Mouse (Mus musculus) urinary bladder, adult 18-20 months (tissue): Measurements from ENCODE around the gene Jmjd1c.

Source experiments
- DNase-seq, 2 experiments: peaks; one replicate each; pipeline ENCODE4 v3.0.0; 2022; ENCODE audit warnings: low spot score in 2 of 2, mixed read lengths in 2 of 2

The Jmjd1c gene

DNA sequence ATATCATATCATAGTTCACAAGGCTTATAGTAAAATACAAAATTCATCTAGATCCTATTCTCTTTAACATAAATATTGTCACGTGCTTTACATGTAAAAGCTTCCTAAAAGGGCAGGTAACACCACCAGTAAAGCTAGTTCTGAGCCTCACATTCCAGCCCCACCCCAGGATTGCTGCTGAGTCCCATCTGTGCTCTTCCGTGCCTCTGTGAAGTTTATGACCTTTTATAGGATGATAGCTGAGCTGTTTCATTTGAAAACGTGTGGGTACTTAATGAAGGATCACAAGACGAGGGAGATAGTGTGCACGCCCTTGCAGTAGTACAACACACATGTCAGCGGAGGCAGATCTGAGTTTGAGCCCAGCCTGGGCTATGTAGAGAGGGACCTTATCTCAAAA, 134.5 kb downstream of the Jmjd1c start:
- no peak for DNase-seq

DNA sequence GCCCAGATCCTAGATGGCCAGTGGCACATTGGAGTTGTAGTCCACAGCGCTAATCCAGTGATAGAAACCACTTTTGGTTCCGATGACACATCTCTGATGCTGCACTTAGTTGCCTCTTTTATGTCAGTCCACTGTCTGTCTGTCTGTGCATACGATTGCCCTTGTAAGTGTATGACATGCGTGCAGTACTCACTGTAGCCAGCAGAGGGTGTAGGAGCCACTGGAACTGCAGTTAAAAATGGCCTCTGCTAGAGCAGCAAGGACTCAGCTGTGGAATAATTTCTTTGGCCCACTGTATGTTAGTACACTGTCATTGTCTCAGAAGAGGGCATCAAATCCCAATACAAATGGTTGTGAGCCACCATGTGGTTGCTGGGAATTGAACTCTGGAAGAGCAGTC, 151.2 kb downstream of the Jmjd1c start:
- no peak for DNase-seq

GRCm38 (mm10) chr10:67249486-67249885, 153.6 kb downstream of the Jmjd1c start:
- no peak for DNase-seq

GRCm38 (mm10) chr10:67250846-67251245, 154.9 kb downstream of the Jmjd1c start:
- no peak for DNase-seq

DNA sequence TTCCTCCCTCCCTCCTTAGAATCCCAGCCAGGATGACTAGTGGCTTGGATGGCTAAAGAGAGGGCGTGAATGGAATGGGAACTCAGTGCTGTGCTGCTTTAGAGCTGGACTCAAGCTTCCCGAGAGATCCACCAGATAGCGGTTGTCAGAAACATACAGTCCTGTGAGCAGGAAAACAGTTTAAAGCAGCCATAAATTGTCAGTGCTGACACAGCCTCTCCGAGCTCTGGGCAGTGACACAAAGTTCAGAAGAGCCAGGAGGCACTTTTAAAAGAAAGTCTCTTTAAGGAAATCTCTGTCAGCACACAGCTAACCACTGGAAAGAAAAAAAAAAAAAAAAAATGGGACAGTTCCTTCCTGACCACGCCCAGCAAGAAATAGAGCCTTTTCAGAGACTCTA, 156.4 kb downstream of the Jmjd1c start:
- DNase-seq = peak in 1 of 2 experiments; percentile 9

DNA sequence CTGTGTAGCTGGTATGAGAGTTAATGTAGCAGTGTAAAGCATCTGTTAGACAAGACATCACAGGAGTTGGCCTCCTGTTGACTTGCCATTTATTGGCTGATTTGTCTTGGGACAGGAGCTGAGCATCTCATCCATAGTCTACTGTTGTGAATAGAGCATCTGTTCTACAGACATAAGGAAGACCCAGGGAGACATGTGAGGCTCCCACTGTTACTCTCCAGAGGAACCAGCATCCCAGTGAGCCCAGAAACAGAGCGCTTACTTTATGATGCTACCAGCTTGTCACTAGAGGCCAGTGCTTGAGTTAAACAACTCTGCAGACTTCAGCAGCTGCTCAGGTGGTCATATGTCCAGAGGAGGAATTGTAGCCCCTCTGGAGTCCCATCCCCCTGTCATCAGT, 157.2 kb downstream of the Jmjd1c start:
- DNase-seq = no peak

DNA sequence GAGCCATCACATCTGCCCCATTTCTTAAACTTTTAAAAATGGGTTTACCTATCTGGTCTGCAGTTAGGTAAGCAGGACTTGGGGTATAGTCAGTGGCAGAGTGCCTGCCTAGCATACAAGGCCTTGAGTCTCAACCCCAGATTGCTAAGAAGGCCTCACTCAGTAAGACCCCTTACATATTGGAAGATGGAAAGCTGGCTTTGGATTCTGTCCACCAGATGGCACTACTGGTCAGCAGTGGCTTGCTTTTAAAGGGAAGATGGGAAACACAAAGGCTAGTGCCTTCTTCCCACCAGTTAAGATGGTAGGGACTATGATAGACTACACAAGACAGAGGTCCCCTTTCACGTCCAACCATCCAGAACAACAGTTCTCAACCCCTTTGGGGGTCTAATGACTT, 168.9 kb downstream of the Jmjd1c start:
- DNase-seq = no peak

DNA sequence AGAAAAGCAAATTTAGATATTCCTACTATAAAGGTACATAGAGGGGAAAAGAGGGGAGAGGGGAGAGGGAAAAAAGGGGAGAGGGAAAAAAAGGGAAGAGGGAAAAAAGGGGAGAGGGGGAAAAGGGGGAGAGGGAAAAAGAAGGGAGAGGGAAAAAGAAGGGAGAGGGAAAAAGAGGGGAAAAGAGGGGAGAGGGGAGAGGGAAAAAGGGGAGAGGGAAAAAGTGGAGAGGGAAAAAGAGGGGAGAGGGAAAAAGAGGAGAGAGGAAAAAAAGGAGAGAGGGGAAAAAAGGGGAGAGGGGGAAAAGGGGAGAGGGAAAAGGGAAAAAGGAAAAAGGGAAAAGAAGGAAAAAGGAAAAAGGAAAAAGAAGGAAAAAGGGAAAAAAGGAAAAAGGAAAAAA, 180.0 kb downstream of the Jmjd1c start:
- DNase-seq = no peak

DNA sequence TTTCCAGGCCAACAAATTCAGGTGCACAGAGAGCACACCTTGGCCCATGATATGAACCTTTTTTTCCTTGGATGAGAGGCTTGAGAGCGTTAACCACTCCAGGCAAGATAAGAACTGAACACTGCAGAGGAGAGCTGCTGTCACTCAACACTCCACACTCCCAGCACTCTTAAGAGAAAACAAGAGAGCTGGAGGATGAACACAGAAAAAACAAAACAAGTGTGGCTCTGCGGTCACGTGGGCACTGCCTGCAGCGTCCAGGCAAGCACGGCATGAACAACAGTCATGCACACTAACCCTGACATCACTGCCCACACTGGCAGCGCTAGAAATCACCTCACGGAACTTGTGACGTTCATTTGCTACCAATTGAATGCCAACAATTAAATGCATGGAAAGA, 185.9 kb downstream of the Jmjd1c start:
- DNase-seq = no peak

- no peak for DNase-seq
Observed at GRCm38 (mm10) chr10:67282531-67282930, 186.6 kb downstream of the Jmjd1c start.

- no peak for DNase-seq
Observed at GRCm38 (mm10) chr10:67283516-67283915, 187.6 kb downstream of the Jmjd1c start.

DNA sequence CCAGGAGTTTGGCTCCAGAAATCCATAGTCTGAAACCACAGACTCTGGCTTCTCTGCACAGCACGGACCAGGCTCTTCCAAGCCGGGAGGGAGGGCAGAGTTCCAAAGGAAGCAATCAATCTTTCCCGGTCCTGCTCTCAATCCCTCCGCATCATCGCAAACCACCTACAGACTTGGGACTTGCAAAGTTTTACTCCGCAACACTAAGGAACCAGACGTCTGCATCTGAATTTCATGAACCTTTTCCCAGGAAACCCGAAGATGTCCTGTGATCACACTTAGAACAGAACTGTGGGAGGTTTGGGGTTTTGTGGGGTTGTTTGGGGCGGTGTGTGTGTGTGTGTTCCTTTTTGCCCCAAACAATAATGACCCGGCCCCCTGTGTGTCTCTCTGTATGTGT, 188.4 kb downstream of the Jmjd1c start:
- DNase-seq = no peak

- DNase-seq = peak in 1 of 2 experiments; percentile 49
Observed at GRCm38 (mm10) chr10:67284761-67285175, 188.8 kb downstream of the Jmjd1c start.

GRCm38 (mm10) chr10:67285176-67285814, 189.4 kb downstream of the Jmjd1c start, which contains the start of gene Nrbf2:
Gene Nrbf2 (minus strand): TSS chr10:67285305.
- peak; percentile 47 to 74 for DNase-seq

DNA sequence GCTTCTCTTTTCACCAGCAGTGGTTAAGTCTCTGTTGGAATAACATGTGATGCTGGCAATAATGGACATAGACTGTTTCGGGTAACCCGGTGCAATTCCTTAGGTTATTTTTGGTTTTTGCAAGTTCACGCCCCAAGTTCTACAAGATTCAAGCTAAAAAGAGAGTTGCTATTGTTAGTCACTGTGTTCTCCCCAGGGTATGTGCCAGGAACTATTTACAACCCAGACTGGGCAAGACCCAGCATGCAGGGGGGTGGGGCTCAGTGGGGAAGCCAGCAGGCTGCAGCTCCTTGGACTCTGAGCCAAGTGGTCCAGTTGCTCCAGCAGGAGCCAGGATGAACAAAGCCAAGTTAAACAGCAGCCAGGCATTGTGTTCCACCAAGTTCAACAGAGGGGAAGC, 192.0 kb downstream of the Jmjd1c start:
- DNase-seq = peak; percentile 77 to 84

DNA sequence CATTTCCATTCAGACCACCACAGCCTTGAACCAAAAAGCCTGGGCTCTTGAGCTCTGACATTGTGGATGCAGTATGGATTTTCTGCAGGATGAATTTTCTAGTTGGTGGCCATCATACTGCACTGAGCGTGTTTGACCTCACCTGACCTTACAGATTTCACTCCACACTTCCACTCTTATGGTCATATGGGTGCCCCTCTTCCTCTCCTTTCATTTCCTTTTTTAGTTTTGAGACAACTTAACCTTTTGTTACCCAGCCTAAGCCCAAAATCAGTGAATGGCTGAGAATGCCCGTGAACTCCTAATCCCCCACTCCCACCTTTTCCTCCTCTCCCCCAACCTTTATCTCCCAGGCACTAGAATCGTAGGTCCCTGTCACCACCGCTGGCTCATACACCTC, 194.7 kb downstream of the Jmjd1c start:
- no peak for DNase-seq

DNA sequence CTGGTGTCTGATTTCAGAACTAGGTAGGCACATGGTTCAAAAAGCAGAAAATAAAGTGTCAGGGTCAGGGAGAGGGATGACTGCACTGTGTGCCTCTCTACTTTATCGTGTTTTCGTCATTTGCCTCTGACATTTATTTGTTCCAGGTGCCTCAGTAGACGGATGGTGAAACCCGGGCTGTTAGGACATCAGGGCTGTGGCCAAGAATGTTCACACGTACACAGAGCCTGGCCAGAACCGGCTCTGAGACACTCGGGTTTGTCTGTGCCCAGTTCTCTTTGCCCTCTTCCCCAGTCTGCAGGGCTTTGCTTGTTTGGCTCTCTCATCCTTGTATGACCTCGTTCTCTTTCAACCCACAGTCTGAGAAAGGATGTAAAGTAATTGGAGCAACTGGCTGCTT, 195.2 kb downstream of the Jmjd1c start:
- peak in 1 of 2 experiments; percentile 27 for DNase-seq

- no peak for DNase-seq
Observed at GRCm38 (mm10) chr10:67295331-67295730, 199.4 kb downstream of the Jmjd1c start.

- no peak for DNase-seq
Observed at GRCm38 (mm10) chr10:67295938-67296466, 200.1 kb downstream of the Jmjd1c start.

DNA sequence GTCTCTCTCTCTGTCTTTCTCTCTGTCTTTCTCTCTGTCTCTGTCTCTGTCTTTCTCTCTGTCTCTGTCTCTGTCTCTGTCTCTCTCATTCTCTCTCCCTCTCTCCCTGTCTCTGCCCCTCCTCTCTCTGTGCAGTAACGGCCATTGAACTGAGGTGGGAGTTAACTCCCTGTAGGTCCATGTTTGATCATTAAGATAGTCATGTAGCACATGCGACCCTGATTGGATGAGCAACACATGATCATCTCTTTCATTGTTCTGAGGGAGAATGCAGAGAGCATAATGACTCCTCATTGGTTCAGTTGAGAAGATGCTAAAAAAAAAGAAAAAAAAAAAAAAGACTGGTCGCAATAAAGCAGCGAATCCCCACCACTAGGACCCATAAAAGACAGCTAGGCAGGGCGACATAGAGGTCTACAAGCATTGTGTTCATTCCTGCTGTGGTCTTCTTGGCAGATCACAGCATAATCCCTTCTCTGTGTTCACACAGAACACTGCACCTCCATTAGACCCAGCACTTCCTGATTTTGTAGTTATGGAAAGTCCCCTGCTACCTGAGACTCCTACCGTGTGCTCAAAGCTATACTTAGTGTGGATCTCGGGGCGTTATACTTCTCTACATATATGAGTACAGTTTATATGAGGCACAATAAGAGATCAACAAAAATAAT, 200.7 kb downstream of the Jmjd1c start:
- DNase-seq = no peak

DNA sequence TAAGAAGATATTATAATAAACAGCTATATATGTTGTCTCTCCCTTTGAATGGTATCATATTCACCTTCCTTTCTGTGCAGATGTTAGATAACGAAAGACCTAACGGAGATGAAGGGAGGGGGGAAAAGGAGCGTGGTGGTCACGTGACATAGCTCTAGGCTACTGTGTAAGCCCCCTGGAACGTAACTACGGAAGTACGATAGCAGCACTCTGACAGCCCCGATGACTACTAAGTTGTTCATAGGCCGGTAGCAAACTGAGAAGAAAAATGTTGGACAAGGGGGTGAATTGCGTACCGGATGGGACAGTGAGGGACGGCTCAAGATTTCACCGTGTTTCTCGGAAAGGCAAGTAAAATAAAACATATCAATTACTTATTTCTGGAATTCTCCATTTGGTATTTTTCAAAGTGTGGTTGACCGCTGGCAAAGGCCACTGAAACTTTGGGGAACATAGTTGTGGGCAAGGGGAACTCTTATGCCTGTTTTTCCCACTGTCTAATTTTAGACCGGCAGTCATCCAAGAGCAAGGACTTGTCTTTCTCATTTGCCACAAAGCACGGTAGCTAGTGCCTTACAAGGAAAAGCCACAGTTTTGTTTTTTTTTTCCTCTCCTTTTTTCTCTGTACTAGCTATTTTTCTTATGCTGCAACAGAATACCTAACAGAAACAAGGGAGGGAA, 201.4 kb downstream of the Jmjd1c start:
- DNase-seq = no peak

GRCm38 (mm10) chr10:67298856-67299255, 202.9 kb downstream of the Jmjd1c start:
- no peak for DNase-seq

DNA sequence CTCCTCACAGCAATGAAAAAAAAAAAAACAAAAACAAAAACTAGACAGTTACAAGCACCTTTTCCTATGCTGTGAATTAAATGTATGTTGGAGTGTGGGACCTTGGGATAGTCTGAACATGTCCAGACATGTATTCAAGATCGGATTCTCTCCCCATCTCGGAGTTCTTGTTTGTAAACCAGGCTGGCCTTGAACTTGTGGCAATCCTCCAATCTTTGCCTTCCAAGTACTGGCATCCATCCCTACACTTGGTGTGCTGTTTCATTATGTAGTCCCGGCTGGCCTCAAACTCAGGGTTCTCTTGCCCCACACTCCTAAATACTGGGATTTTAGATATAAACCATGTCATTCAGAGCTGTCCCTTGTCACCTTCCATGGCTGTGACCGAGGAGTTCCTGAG, 203.4 kb downstream of the Jmjd1c start:
- DNase-seq = no peak
